Mouse (Mus musculus) lung, embryonic 15.5 days (tissue): ENCODE data around the gene Tmem212. TPM values are rescaled to one million over a fixed set of nuclear protein-coding genes. Genes with fewer than 3 reads are reported as not detected.

ENCODE experiments used
- ATAC-seq: fragments of 200-750 bp; cut with Nextera tagmentation; 2 replicates; pipeline ENCODE4 v1.8.0; 2017; ENCODE audit warnings: moderate number of reproducible peaks, borderline replicate concordance; ENCODE audit not compliant: low FRiP score, low TSS enrichment; ENCODE audit errors: extremely low read depth
- H3K27ac ChIP-seq: fragments of 300-500 bp; sonication (generic); 2 replicates; pipeline ENCODE4 v1.5.1; 2015; ENCODE audit warnings: moderate library complexity, mild to moderate bottlenecking, inconsistent platforms
- H3K27me3 ChIP-seq: fragments of 300-500 bp; sonication (generic); 2 replicates; pipeline ENCODE4 v1.6.1; 2015; ENCODE audit warnings: inconsistent platforms
- H3K36me3 ChIP-seq: fragments of 300-500 bp; sonication (generic); 2 replicates; pipeline ENCODE4 v1.6.1; 2015; ENCODE audit warnings: inconsistent platforms
- H3K4me1 ChIP-seq: fragments of 300-500 bp; sonication (generic); 2 replicates; pipeline ENCODE4 v1.6.1; 2015; ENCODE audit warnings: inconsistent platforms
- H3K4me2 ChIP-seq: fragments of 300-500 bp; sonication (generic); 2 replicates; pipeline ENCODE4 v1.6.1; 2015; ENCODE audit warnings: inconsistent platforms, mild to moderate bottlenecking, moderate library complexity
- H3K4me3 ChIP-seq: fragments of 300-500 bp; sonication (generic); 2 replicates; pipeline ENCODE4 v1.5.1; 2015; ENCODE audit warnings: mild to moderate bottlenecking, inconsistent platforms
- H3K9ac ChIP-seq: fragments of 300-500 bp; sonication (generic); 2 replicates; pipeline ENCODE4 v1.6.1; 2015; ENCODE audit warnings: inconsistent platforms
- H3K9me3 ChIP-seq: fragments of 300-500 bp; sonication (generic); 2 replicates; pipeline ENCODE4 v1.6.1; 2016; ENCODE audit warnings: inconsistent platforms
- WGBS: fragments of 180-500 bp; shearing (Covaris S2); methylation state at CpG from one replicate; pipeline ENCODE4 v1.1.7; 2015; 5-methylcytosine and 5-hydroxymethylcytosine counted together
- polyA plus RNA-seq: library from polyadenylated mRNA; unstranded; fragments of >200 nt; fragmentation: Nextera tagmentation; extraction: Ambion mirVana; gene quantifications from 2 replicates; pipeline ENCODE4 v1.2.1, GENCODE M21; 2015

The Tmem212 gene
- polyA plus RNA-seq, 1 experiment from 2014 or later, result 0.87 TPM

- H3K27ac ChIP-seq, result peak overlapping the region; percentile 93
- no peak overlapping the region for H3K4me3 ChIP-seq
- ATAC-seq, result 0 out of 2 replicates have a peak, but pooled peaks have one; percentile 12
- H3K27me3 ChIP-seq, result no peaks in the 10 kb centered on the region
- H3K9ac ChIP-seq, result no peak overlapping the region
- H3K36me3 ChIP-seq, result no peaks in the 10 kb centered on the region
- 50% methylated on average over 6 of the region's 6 CpGs for WGBS
- H3K9me3 ChIP-seq, result no peaks in the 10 kb centered on the region
- H3K4me1 ChIP-seq, result peaks cover 61% of the 10 kb centered on the region
- no peak overlapping the region for H3K4me2 ChIP-seq
These were observed 34.6 kb downstream of the Tmem212 start for GRCm38 (mm10) chr3:27861601-27862000.

DNA sequence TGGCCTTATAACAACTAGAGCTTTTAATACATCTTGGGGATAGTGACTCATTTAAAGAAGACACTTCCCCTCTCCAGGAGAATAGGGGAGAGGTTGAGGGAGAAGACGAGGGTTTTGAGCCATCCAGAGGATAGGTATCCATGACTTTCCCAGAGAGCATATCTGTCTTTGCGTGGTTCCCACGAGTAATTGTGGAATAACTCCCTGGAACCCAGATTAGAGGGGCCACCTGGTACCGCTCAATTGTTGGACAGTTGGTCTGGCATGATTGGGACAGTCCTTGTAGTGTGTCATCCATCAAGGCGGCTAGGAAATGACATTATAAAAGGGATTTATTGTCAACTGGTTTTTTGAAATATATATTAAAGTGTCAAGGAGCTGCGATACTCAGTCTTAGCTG, 35.1 kb downstream of the Tmem212 start:
- Histone ChIP-seq H3K4me1 (peaks cover 65% of the 10 kb centered on the region), H3K4me2 (no peak overlapping the region), H3K9me3 (no peaks in the 10 kb centered on the region), H3K36me3 (no peaks in the 10 kb centered on the region), H3K27ac (peak overlapping the region; percentile 93), H3K4me3 (no peak overlapping the region), H3K27me3 (no peaks in the 10 kb centered on the region), H3K9ac (no peak overlapping the region)
- no peak for ATAC-seq
- 74% methylated on average over 6 of the region's 6 CpGs for WGBS

DNA sequence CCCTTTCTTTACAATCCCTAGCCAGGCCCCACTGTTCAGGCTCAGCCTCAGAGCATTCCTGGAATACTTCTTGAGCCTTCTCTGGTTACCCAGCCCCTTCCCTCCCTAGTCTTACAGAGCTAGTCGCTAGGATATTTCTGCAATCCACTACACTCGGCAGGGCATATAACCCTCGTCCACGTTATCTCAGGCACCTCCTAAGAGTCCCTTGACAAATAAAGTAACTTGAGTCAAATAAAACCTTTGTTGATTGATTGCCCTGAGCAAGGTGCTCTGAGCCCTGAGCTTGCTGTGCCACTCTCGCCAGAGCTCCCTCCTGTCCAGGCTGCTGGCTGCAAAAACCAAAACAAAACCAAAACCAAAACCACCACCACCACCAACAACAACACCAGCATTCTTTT, 37.0 kb downstream of the Tmem212 start:
- WGBS, result 3% methylated on average over 5 of the region's 5 CpGs
- Histone ChIP-seq H3K4me3 (no peak overlapping the region), H3K4me2 (peak overlapping the region; percentile 14), H3K27ac (peak overlapping the region; percentile 82), H3K4me1 (peaks cover 83% of the 10 kb centered on the region), H3K36me3 (no peaks in the 10 kb centered on the region), H3K27me3 (no peaks in the 10 kb centered on the region), H3K9ac (no peak overlapping the region), H3K9me3 (no peaks in the 10 kb centered on the region)
- ATAC-seq, result peak; percentile 62

DNA sequence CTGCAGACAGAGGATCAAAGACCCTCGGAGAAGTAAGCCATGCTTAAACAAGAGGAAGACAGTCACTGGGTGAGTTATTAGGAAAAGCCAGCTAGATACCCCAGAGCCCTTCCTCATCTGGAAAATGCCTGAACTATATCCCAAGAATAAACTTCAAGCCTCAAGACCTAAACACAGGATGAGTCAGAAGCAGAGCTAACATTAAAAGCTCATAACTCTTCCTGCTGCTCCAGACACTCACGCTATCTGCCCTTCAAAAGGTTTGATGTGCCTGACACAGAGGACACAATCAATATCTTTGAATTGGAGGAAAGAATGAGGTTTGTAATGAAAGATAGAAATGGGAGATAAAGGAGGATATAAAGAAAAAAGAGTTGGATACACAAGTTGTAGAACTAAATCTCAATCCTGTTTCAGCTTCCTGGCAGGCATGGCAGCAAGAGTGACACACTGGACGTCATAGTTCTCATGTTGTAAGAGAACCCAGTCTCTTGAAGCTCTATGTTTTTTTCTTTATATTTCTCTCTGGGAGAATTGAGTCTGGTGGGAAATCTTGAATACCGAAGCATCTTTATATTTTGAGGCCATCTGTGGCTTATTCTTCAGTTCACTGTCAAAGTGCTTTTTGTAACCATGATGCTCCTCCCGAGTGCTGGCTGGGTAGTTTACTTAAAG, 37.6 kb downstream of the Tmem212 start:
- Histone ChIP-seq H3K4me3 (no peak overlapping the region), H3K27me3 (no peaks in the 10 kb centered on the region), H3K9ac (no peak overlapping the region), H3K4me1 (peaks cover 81% of the 10 kb centered on the region), H3K36me3 (no peaks in the 10 kb centered on the region), H3K4me2 (peak overlapping the region; percentile 14; the same call in 1 of the 2 replicates), H3K9me3 (no peaks in the 10 kb centered on the region), H3K27ac (peak overlapping the region; percentile 82)
- 20% methylated on average over 5 of the region's 5 CpGs for WGBS
- ATAC-seq, result no peak

GRCm38 (mm10) chr3:27856288-27856687, 39.9 kb downstream of the Tmem212 start:
- H3K36me3 ChIP-seq, result no peaks in the 10 kb centered on the region
- ATAC-seq, result no peak; the same call in 1 of the 2 replicates
- H3K4me1 ChIP-seq, result peaks cover 61% of the 10 kb centered on the region
- 55% methylated on average over 2 of the region's 2 CpGs for WGBS
- H3K9ac ChIP-seq, result no peak overlapping the region
- no peak overlapping the region for H3K4me2 ChIP-seq
- peaks cover 4% of the 10 kb centered on the region; the same call in 1 of the 2 replicates for H3K9me3 ChIP-seq
- H3K27me3 ChIP-seq, result no peaks in the 10 kb centered on the region
- no peak overlapping the region for H3K4me3 ChIP-seq
- H3K27ac ChIP-seq, result peak overlapping the region; percentile 34

DNA sequence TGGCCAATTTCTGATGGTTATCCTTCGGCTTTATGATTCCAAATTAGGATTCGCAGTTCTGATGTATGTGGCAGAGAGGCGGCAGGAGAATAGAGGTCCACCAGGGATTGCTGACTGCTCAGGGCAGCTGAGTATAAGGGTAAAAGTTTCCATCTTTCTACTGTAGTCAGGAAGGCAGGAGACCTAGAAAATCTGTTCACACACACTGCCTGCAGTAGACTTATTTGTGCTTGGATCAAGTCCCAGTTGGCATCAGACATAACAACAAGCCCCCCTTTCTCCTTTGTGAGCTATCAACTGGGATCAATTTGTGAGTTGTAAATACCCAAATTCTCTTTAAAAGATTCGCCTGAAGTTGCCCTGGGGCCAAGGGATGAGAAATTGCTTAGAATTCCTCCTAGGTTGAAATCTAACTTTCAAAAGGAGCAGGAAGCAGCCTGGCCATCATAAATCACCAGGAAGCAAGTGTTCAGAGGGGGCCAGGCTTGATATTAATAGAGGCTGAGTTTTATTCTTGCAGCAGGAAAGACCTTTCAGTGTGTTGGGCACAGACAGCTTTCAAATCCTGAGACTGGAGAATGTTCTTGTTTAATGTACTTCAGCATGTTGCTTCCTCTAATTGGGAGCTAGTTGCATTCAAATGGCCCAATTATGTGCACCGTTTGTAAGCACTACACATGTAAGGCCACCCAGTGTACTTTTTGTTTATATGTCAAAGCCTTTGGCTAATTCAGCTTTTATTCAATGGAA, 41.6 kb downstream of the Tmem212 start:
- H3K27me3 ChIP-seq, result no peaks in the 10 kb centered on the region
- peak overlapping the region; percentile 62 for H3K27ac ChIP-seq
- no peak overlapping the region for H3K4me3 ChIP-seq
- no peaks in the 10 kb centered on the region for H3K36me3 ChIP-seq
- H3K4me2 ChIP-seq, result no peak overlapping the region
- 65% methylated on average over 5 of the region's 5 CpGs for WGBS
- no peak overlapping the region for H3K9ac ChIP-seq
- peaks cover 46% of the 10 kb centered on the region for H3K4me1 ChIP-seq
- ATAC-seq, result peak; percentile 50; the same call in 1 of the 2 replicates
- peaks cover 4% of the 10 kb centered on the region; the same call in 1 of the 2 replicates for H3K9me3 ChIP-seq

DNA sequence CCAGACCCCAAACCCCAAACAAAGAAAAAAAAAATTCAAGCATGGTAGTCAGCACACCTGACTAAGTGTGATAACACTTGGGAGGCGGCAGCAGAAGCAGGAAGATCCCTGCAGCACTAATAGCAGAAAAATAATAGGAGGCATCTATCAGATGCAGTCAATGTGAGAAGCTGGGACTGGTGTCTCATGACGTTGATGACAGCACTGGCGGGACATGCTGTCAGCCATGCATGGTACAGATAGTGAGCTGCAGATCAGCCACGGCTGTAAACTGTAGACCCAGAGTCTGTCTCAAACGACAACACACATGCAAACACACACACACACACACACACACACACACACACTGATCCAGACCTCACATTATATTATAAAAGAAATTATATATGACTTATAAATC, 52.9 kb downstream of the Tmem212 start:
- H3K27me3 ChIP-seq, result no peaks in the 10 kb centered on the region
- H3K4me3 ChIP-seq, result no peak overlapping the region
- WGBS, result 45% methylated on average over 5 of the region's 5 CpGs
- H3K9ac ChIP-seq, result no peak overlapping the region
- no peak overlapping the region for H3K4me2 ChIP-seq
- H3K36me3 ChIP-seq, result no peaks in the 10 kb centered on the region
- no peak overlapping the region for H3K27ac ChIP-seq
- ATAC-seq, result no peak
- no peaks in the 10 kb centered on the region for H3K9me3 ChIP-seq
- H3K4me1 ChIP-seq, result no peaks in the 10 kb centered on the region

DNA sequence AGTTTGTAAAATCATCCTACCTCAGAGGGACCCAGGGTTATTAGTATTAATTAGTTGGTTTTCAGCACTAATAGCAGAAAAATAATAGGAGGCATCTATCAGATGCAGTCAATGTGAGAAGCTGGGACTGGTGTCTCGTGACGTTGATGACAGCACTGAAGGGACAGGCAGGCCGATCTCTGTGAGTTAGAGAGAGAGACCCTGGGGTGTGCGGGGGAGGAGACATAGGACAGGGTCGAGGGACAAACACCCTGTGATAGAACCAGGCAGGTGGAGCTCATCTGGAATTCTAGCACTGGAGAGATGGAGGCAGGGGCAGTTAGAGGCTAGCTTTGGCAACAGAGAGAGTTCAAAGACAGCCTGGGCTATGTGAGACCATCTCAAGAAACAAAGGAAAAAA, 53.3 kb downstream of the Tmem212 start:
- no peaks in the 10 kb centered on the region for H3K4me1 ChIP-seq
- no peak overlapping the region for H3K4me2 ChIP-seq
- no peaks in the 10 kb centered on the region for H3K36me3 ChIP-seq
- no peaks in the 10 kb centered on the region for H3K9me3 ChIP-seq
- ATAC-seq, result no peak
- H3K9ac ChIP-seq, result no peak overlapping the region
- WGBS, result 56% methylated on average over 5 of the region's 5 CpGs
- no peak overlapping the region for H3K4me3 ChIP-seq
- H3K27me3 ChIP-seq, result no peaks in the 10 kb centered on the region
- no peak overlapping the region for H3K27ac ChIP-seq

GRCm38 (mm10) chr3:27840311-27840710, 55.9 kb downstream of the Tmem212 start:
- no peak overlapping the region for H3K9ac ChIP-seq

GRCm38 (mm10) chr3:27839795-27840194, 56.4 kb downstream of the Tmem212 start:
- no peak for ATAC-seq
- no peak overlapping the region for H3K4me3 ChIP-seq

More at GRCm38 (mm10) chr3:27840311-27840710, 55.9 kb downstream of the Tmem212 start:
- no peaks in the 10 kb centered on the region for H3K4me1 ChIP-seq
- H3K9me3 ChIP-seq, result no peaks in the 10 kb centered on the region
- WGBS, result 30% methylated on average over 9 of the region's 9 CpGs
- H3K27ac ChIP-seq, result no peak overlapping the region
- no peaks in the 10 kb centered on the region for H3K36me3 ChIP-seq
- no peak overlapping the region for H3K4me3 ChIP-seq
- peak overlapping the region; percentile 31 for H3K4me2 ChIP-seq
- no peaks in the 10 kb centered on the region for H3K27me3 ChIP-seq
- no peak for ATAC-seq

DNA sequence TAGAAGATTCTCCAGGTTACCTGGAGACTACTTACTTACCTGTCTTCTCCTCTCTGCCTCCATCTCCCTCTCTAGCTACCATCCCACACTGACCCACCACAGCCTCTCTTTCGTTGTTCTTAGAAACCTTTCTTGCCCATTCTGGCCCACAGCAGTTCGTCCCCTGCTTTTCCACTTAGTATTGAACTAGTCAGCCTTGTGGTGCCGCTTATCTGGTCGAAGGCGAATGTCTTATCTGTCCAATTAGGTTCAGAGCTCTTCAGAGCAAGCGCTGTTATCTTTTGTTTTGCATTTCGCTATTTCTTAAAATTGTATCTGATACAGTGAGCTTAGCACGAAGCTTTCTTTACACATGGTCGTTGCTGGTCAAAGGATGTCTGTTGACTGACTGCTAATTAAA, 56.9 kb downstream of the Tmem212 start:
- no peak overlapping the region for H3K4me3 ChIP-seq
- H3K36me3 ChIP-seq, result no peaks in the 10 kb centered on the region
- H3K9ac ChIP-seq, result no peak overlapping the region
- no peaks in the 10 kb centered on the region for H3K27me3 ChIP-seq
- no peak overlapping the region for H3K27ac ChIP-seq
- no peak overlapping the region for H3K4me2 ChIP-seq
- no peaks in the 10 kb centered on the region for H3K9me3 ChIP-seq
- H3K4me1 ChIP-seq, result no peaks in the 10 kb centered on the region
- 57% methylated on average over 9 of the region's 9 CpGs for WGBS
- no peak for ATAC-seq

More at GRCm38 (mm10) chr3:27839795-27840194, 56.4 kb downstream of the Tmem212 start:
- Histone ChIP-seq H3K27ac (no peak overlapping the region), H3K27me3 (no peaks in the 10 kb centered on the region), H3K9ac (no peak overlapping the region), H3K4me2 (peak overlapping the region; percentile 31), H3K4me1 (no peaks in the 10 kb centered on the region), H3K9me3 (no peaks in the 10 kb centered on the region), H3K36me3 (no peaks in the 10 kb centered on the region)
- WGBS, result 41% methylated on average over 3 of the region's 3 CpGs

DNA sequence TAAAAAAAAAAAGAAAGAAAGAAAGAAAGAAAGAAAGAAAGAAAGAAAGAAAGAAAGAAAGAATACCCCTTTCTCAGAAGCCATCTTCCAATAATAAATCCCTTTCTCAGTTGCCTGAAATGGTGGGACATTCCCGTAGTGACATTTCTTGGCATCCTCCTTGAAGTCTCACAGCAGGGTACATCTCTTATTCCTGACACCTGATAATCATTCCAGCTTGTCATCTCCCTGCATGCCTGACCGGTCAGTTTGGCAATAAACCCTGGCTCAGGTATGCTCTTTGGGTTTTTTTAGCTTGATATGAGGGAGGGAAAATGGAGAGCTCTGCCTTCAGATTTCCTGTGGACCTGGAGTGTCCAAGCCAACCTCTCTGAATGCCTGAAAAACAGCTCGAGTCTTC, 59.9 kb downstream of the Tmem212 start:
- Histone ChIP-seq H3K27me3 (no peaks in the 10 kb centered on the region), H3K9ac (no peak overlapping the region), H3K36me3 (no peaks in the 10 kb centered on the region), H3K27ac (no peak overlapping the region), H3K4me3 (no peak overlapping the region), H3K4me1 (no peaks in the 10 kb centered on the region), H3K9me3 (no peaks in the 10 kb centered on the region), H3K4me2 (no peak overlapping the region)
- no peak for ATAC-seq
- WGBS, result 68% methylated on average over 3 of the region's 3 CpGs
